Mouse (Mus musculus) cerebellum, postnatal 4 days (tissue): ENCODE data around the gene Nell1.
A peak's percentile ranks its signal among the peaks of the same experiment; 100 is the strongest.

Experiments
- DNase-seq, 2 experiments: peaks; one replicate each; pipeline ENCODE4 v3.0.0; 2022; ENCODE audit warnings: low spot score in 2 of 2, mixed read lengths in 1 of 2

The Nell1 gene

DNA sequence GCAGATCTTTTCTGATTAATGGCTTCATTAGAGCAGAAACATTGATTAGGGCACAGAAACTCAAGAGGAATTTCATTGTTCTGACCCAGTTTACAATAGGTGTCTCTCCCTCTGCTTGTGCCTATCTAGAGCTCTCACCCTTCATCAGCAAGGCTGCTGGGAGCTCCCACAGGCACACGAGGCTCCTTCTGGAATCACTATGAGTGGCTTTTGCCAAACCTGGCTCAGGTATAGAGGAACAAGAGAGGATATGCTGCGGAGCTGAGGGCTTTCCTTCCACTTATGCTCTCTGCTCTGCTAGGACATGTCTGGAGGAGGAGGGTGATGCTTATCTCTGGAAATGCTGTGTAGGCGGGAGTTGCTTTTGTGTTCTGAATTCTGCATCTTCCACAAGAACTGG lies 285.4 kb downstream of the Nell1 start:
- no peak for DNase-seq

DNA sequence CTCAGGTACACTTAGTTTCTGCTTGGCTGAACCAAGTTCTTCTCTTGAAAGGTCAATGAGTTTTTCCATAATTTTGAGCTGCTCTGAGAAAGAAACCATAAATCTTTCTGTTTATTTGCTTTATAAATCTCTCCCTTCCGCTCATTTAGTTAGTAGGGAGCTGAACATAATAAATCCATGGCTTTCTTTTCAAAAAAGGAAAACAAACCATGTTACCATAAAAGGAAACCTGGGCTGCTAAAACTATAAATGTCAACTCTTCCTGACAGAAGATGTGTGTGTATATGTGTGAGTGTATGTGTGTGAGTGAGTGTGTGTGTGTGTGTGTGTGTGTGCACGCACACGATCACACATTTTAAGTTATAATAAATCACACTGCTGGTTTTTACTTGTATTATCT lies 320.8 kb downstream of the Nell1 start:
- DNase-seq = no peak

DNA sequence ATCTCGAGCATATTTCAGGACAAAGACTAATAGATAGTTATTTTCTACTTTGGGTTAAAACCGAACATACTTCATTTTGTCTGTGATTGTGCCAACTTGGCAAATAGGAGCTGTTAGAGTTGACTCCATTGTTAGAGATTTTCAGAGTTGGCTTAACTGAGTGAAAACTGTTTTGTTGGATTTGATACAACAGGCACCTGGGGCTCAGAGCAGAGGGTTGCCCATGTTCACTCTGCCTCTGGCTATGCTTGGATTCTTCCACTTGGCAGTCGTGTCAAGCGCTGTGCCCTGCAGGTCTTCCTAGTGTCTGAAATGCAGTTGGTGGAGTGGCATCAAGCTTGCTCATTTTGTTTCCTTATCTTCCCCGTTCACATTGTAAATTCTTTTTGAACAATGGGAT lies 363.6 kb downstream of the Nell1 start:
- peak in 1 of 2 experiments; percentile 16 for DNase-seq

DNA sequence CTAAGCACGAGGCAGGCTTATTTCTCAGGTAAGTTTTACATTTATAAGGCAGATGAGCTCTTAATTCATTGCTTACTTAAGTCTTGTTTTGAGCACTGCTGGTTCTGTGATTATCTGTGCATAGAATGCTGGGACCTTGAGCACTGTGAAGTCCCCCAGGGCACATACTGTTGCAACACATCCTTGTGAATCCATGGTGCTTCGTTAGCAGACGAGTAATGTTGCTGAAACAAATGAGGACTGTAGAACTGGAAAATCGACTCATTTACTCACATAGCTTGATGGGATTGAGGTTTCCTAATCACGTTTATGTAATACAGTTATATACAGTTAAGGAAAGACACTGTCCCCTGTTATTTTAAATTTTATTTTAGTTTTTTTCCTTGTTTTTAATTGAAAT lies 364.1 kb downstream of the Nell1 start:
- DNase-seq = no peak

DNA sequence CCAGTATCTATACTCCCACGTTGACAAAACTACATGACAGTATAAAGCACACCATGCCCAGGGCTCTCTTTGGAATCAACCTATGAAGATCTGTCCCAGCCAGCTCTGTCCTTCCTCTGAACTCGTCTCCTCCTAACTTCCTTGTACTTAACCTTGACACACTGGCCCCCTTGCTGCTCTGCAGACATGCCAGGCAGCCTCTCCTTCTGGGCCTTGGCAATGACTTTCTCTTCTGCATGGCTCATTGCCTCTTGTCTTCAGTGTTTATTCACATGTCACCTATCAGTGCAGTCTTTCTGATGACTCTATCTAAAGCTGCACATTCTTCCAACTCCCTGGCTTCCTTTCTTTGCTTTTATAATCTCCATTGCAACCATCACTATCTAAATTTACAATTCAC lies 376.9 kb downstream of the Nell1 start:
- peak in 1 of 2 experiments; percentile 3 for DNase-seq

DNA sequence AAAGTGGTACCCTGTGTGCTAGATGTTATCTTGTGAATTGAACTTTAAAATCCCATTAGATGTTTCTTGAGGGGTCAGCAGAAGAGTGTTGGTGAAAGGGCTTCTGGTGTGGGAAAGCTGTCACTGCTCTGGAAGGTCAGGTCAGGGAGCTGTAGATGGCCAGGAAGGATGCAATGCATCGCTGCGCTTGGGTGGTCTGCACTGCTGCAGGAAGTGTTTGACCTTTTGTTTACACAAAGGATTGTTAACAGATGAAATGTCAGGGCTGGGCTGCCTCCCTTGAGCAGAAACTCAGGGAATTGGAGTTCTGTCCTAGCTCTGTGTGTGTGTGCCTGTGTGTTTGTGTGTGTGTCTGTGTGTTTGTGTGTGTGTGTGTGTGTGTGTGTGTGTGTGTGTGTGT lies 382.5 kb downstream of the Nell1 start:
- DNase-seq = no peak

DNA sequence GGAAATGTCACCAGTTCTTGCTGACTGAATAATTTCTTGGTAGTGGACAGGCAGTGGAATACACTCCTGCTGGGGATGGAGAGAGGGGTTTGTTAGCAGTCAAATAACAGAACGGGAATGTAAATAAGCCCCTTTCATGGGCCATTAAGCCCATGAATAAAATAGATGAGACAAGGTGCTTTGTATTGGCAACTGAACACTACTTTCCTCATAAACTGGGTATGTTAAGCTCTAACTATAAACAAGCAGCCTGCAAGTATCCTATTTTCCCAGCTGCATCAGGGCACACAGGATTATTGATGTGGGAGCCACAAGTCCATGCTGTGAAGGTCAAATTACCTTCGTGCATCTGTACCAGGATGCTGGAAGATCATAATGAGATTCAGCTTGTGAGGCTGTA lies 387.4 kb downstream of the Nell1 start:
- no peak for DNase-seq

DNA sequence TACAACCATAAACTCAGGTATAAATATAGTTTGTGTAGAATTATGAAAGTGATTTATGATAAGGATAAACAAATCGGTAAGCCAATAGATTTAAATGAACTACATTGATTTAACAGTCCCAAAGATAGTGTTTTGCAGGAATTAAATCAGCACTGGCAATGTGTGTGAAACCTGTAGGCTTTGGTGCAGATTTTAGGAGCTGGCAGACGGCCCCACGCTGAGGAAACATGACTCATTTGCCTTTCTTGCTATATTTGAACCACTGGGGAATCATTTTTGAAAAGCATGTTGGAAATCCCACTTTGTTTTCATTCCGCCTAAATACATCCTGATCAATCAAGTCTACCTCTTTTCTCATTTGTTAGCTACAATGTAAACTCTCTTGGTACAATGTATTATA lies 400.2 kb downstream of the Nell1 start:
- DNase-seq = no peak

DNA sequence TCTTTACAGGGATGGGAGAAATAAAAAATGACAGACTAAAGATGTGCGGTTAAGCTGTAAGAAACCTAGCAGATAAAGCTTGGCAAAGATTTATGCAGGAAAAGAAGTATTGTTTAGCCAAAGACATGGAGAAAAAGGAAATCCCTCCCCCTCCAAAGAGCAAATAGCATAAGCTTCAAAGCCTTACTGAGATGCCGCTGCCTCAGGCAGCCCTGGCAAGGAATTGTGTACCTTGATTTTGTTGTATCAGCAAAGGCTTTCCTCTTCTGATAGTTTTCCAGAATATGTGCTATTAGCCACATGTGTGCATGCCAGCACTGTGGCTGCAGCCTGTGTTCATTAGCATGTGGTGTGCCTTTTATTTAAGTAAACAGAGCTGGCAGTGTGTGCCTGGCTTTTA lies 435.8 kb downstream of the Nell1 start:
- no peak for DNase-seq

DNA sequence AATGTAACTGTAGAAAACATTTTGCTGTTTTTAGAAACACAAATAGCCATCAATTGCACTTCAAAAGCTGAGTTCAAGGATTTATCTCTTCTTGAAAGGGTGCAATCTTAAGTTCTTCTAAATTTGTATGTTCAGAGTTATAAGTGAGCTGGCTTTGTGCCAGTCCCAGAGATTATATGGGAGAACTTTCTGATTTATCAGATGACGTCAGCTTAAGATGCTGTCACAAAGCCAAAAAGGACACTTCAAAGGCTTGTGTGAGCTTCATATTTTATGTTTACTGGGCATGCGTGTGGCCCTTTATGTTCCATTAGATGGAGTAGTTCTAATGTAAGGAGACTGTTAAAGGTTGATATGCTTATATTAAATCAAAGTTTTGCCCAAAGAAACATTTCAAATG lies 445.3 kb downstream of the Nell1 start:
- no peak for DNase-seq

DNA sequence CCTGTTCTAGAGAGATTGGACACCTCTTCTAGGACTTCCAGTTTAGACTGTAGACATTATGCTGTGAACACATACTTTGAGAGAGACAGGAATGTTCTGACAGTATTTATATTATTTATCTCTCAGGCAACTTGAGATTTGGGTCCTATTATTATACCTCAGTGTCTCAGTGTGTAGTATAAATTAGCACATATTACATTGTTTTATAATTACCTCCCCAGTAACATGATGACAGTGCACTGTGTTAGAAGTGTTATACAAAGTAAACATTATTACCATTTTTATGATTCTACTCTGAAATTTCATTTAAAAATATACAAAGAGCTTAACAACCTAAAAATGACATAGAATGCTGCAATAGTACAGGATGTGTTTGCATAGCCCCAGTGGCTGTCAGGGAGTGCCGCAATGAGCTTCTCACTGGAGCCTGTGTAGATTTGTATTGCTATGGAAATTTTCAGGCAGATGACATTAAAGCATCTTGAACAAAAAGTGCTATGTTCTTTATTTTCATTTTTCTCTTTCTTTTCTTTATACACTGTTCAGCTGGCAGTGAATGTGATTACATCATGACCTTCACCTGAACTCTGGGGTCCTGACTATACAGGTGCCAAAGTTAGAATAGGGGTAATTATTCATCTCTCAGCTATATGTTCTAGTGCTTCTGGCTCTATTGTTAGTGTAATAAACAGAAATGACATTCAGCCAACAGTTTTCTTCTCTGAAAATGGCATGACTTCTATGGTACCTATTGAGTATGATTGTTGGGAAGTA lies 447.9 kb downstream of the Nell1 start:
- no peak for DNase-seq

DNA sequence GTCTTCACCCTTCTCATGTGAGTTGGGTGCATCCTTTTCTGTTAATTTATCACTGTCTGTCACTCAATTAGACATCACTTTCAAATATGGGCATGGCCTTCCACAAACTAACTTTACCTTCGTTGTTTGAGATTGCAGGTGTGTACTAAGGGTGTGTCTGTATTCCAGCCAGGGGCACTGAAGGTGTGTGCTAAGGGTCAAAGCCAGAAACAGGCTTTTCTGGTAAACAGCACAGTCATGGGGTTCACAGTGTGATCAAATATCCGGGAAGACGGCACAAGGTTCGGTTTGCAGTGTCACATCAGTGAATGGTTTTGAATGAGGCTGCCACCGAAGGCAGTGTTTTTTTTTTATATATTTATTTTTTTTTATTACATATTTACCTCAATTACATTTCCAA lies 455.1 kb downstream of the Nell1 start:
- no peak for DNase-seq

DNA sequence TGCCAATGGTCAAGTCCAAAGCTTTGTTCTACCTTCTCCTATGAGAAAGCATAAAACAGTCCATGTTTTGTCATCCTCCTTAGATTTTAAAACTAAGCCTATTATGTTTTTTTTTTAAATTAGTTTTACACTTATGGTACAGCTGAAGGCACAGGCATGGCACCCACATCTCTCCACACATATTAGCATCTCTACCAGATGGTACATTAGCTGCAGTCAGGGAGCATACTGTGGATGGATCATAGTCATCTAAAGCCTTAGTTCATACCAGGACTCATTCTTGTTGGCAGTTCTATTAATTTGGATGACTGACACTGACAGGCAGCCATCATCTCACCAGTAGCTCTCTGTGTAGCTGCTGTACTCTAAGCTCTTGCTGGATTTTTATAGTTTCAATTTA lies 466.6 kb downstream of the Nell1 start:
- DNase-seq = no peak

DNA sequence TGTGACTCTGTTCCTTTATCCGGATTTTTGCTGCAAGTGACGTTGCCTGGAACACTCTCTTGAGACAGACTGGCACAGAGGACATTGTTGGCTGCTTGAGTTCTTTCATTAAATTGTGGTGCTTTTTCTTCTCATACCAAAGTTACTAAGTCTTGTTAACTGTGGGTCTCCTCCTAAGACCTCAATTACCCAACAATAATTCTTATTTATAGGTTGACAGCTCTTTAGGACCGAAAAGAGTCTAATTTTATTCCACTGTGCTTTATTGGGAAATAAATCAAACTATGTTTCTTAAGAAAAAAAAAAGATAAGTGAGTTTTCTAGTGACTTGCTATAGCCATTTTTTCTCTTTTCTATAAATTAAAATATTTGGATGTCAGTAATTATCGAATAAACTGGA lies 472.7 kb downstream of the Nell1 start:
- no peak for DNase-seq

DNA sequence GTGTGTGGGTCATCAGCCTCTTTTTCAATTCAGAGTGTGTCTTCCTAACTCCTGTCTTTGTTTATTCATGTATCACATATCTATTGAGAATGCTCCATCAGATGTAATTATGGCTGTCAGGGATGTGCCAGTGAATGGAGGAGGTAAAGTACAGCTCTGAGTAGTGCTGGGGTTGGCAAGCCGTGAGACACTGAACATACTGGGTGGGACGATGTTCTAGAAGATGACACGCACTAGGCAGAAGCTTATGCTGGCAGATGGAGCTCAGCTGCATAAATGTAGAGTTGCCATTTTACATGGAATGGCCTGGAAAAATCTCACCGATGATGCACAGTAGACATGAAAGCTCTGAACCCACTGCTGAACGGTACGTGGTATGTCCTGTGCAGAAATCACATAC lies 493.1 kb downstream of the Nell1 start:
- DNase-seq = no peak

DNA sequence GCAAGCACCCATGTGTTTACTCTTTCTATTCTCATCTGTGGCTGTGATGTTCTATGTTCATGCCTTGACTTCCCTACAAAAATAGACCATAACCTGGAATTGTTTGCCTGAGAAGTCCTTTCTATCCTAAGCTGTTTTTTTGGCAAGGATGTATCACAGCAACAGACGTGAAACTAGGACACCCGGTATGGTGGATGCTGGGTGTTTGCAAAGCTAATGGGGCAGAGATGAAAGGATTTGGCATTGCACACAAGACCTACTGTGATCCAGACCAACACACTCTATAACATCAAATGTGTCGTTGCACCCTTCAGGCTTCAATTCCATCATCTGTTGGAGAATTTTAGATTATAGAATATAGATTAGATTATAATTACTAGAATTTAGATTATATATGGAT lies 495.9 kb downstream of the Nell1 start:
- no peak for DNase-seq

DNA sequence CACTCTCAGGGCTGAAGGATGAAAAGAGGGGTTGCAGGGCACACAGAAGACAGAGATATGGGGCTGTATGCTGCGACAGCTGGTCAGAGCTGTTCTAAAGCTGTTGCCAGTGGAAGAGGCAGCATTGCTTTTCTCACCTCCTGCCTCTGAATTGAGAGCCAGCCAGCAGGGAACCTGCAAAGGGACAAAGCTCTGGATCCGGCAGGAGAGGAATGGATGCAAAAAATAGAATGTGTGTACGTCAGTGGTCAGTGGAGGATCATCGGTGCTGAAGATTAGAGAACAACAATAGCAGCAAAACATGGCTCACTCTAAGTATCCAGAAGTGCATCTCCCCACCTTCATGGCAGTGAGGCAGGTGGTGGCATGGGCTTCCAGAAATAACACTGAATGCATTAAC lies 507.3 kb downstream of the Nell1 start:
- no peak for DNase-seq

DNA sequence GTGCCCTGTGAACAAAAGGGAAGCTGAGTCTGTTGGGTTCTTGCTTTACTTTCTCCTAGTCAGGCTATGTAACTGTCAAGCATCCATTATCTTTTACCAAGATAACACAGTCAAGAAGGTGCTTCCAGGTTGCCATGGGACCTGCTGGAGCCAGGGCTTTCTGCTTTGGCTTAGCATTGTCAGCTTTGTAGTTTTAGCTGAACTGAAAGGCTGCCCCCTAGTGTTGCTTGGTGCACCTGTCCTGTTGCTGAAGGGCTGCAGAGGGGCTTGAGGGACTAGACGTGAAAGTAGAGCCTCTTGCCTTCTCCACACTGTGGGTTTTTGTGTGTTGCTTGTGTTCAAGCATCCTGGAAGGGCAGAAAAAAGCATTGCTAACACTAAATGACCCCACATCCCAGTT lies 510.6 kb downstream of the Nell1 start:
- peak; percentile 21 to 44 for DNase-seq

DNA sequence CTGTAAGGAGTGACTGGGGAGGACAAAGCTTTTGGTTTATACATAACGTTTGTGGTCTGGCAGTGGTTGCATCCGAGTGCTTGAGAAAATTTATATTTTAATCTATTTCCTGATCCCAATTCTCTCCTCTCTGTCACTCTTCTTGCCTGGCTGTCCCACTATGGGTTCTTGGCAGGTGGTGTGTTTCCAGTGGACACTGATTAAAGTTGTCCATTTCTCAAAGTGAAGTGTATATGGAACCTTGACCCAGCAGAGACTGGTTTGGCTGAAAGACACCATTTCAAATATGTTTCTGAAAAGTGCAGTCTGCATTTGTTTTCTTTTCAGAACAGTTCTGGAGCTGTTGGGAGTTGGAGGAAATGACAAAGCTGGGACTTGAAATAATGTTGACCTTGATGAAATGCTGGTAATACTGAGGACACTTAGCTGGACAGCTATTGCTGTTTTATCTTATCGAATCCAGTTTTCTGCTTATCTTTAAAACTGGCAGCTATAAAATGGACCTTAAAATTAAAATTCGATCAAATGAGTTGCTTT lies 512.3 kb downstream of the Nell1 start:
- no peak for DNase-seq

DNA sequence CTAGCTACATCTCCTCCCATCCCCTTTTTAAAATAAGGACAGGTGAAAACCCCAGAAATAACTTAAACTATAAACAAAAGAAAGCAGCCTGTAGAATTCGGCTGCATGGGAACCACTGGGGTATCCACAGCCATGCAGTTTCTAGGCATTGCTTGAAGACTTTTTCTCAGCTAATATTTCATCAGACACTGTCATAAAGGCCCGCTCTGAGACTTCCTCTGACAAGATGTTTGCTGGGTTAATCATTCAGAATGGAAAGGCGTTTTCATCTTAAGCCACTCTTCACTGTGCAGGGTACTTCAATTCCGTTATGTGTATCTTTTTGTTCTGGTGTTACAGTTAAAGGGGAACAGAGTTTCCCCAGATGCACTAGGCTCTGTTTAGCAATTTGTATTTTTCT lies 526.9 kb downstream of the Nell1 start:
- no peak for DNase-seq

DNA sequence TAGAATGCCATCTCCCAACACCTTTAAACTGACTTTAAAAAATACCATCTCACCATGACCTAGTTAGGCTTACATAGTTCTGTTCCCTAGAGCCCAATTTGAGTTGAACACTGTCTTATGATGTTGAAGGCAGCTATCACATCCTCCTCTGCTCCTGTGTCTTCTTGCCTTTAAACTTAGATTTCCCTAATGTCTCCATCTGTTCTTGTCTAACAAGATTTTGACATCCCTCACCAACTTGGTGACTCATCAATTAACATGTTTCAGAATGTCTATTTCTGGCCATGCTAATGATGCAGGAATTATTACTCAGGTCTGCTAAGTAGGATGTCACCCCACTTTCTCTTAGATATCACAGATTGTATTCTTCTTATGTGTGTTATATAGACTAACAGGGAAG lies 532.4 kb downstream of the Nell1 start:
- no peak for DNase-seq

DNA sequence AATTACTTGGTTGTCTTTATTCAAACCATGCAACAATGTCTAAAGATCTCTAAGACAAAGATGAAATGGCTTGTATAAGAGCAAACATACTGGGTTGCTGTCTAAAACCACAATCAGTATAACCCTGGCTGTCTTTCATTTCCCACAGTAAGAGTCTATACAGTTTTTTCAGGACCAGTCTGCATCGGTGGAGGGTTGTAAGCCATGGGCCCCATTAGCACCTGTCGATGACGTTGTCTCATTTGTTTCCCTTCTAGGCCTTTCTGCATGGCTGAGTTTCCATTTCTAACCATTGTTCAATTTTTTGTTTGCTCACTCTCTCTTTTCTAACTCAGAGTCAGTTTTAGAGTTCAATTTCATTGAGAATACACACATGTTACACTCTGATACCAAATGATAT lies 540.2 kb downstream of the Nell1 start:
- no peak for DNase-seq

DNA sequence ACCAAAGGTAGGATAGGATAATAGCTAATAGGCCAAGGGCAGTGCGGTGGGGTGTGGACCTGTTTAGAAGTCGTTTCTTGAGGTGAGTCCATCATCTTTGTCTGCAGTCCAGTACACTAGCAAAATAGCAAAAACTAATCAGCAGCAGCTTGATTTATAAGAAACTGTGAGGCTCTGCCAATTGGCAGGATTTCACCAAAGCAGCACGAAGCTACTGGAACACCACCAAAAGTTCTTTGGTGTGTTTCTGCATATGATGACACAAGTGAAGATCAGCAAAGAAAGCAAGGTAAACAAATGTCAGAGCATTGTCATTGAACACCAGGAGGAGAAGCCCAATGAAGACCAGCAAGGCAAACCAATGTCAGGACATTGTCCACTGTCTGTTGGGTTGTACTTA lies 542.0 kb downstream of the Nell1 start:
- peak in 1 of 2 experiments; percentile 14 for DNase-seq

DNA sequence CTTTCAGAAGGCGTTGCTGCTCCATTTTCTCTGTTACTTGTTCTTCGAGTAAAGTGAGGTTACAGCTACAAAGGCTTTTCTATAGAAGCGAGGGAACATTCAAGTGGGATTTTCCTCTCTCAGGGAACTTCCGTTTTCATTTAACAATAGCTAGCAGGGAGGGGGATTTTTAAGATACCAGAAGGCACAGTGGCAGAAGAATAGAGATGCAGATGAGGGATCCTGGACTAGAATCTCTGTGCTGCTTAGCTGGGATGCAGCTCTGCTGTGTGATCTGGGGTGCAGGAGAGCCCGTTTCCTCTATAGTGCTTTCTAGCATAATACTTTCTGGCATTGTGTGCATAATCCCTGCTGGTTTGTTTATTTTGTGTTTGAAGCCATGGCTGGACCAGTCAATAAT lies 568.7 kb downstream of the Nell1 start:
- no peak for DNase-seq
